Mouse (Mus musculus) G1E-ER4 (cell line): ENCODE data around the gene Traf1. TPM values are rescaled to one million over a fixed set of nuclear protein-coding genes. Genes with fewer than 3 reads are reported as not detected.

ENCODE experiments used
- GATA1 ChIP-seq: IDR thresholded peaks from one replicate; pipeline ENCODE4 v1.8.0; 2012; ENCODE audit warnings: low read length, inconsistent platforms
- polyA plus RNA-seq: library from polyadenylated mRNA; stranded (reverse); fragments of >175 nt; gene quantifications from 2 replicates; pipeline ENCODE4 v1.2.3, GENCODE M21; 2012

The Traf1 gene
- polyA plus RNA-seq, 1 experiment = not detected

GRCm38 (mm10) chr2:34973087-34973486 lies 11.5 kb upstream of the Traf1 start:
- no peak for TF ChIP-seq GATA1

GRCm38 (mm10) chr2:34971080-34971888 lies 9.7 kb upstream of the Traf1 start:
- no peak for TF ChIP-seq GATA1

DNA sequence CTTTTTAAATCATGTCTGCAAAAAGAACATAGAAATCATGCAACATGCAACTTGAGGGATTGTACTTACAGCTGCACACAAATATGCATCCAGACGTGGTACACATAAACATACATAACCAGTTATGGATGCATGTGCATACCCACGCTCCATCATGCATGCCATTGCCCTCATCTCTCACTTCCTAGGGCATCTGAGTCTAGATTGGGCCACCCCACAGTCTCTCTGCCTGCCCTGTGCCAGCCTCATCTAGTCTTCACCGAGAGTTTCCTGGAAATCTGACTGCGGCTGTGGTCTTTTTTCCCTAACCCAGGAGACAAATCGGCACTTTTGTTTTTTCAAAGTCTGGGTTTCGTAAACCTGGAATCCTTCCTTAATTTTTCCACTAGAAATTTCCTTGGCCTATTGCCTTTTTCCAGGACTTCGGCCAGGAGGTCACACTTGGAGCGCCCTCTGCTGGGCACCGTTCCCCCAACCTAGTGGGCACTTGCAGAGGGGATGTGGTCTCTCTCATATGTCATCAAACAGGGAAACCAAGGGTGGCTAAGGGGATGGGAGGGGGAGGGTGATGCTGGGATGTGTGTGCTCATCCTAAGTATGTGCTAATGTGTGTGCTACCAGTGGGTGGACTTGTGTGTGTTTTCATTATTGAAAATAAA lies 8.6 kb upstream of the Traf1 start:
- TF ChIP-seq GATA1 = no peak

GRCm38 (mm10) chr2:34969166-34969565 lies 7.6 kb upstream of the Traf1 start:
- no peak for TF ChIP-seq GATA1

DNA sequence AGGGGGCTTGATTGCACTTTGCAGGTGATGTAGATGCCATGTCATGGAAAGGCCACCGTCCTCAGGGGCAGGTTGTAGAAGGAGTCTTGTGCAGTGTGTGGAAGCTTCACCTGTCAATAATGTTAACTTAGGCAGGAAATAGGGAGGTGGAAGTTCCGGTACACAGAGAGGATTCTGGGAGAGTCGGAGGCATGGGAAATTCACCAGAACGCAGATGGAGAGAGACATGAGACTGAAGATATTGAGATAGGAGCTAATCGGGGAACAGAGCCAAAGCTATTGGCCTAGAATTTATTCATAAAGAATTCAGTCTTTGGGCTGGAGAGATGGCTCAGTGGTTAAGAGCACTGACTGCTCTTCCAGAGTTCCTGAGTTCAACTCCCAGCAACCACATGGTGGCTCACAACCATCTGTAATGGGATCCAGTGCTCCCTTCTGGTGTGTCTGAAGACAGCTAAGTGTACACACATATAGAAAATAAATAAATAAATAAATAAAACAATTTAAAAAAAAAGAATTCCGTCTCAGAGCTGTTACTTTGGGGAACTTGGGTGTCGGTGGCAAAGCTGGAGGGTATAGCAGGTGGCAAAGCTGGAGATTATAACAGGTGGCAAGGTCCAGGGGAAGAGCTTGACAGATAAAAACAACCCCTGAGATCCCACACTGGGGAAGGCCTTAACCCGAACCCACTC lies 4.8 kb upstream of the Traf1 start:
- TF ChIP-seq GATA1 = no peak

DNA sequence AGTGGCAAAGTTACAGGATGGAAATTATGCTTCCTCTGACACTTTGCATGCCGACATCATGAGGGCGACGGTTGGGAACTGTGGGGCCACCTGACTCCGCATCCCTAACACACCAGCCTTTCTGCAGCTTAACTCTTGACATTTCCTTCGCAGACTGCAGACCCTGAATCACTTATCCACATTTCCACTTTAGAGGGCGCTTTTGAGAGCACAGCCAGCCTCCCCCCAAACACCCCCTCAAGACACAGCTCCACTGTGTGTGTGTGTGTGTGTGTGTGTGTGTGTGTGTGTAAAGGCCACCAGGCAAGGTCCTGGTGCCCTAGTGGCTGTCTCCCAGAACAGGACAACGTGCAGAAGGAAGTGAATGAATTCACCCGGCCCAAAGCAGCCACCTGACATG lies 4.2 kb upstream of the Traf1 start:
- no peak for TF ChIP-seq GATA1

DNA sequence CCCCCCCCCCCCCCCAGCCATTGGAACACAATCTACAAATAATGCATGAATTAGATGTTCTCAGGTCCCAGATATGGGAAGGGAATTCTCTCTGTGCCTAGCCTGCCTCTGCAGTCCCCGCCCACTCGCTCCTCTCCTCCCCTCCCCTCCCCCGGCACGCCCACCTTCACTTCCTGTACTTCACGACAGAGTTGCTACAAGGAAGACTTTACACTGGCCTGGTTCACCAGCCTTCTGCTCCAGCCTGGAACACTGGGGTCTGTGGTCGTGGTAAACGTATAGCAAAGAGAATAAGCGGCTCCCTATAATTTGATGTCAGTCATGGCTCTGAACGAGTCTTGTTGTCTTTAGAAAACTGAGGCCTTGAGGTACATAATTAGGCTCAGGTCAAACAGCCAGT lies 3.7 kb upstream of the Traf1 start:
- no peak for TF ChIP-seq GATA1

- no peak for TF ChIP-seq GATA1
Observed at GRCm38 (mm10) chr2:34964651-34965050, 3.1 kb upstream of the Traf1 start.

- TF ChIP-seq GATA1 = no peak
Observed at GRCm38 (mm10) chr2:34964230-34964629, 2.7 kb upstream of the Traf1 start.

DNA sequence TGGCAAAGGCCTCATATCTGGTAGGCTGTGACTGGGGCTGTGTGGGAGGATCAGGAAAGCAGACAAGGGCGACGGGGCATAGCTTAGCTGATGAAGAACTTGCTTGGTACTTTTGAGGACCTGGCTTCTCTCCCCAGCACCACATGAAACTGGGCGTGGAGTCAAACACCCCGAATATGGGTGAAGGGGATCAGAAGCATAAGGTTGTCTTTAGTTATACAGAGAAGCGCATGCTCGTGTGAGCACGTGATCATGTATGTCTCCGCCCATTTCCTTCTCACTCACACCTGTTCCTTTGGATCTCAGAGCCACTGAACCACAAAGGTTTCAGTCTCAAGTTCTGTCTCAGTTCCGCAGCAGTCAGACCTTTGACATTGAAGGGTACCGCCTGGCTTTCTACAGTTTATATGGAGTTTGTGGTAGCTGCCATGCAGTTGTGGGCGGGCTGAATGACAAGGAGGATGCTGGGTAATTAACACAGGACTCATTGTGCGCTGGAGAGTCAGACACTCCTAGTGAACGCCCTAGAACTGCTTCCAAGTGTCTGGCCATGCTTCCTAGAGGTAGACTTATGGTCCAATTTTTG lies 1.9 kb upstream of the Traf1 start:
- TF ChIP-seq GATA1 = no peak

DNA sequence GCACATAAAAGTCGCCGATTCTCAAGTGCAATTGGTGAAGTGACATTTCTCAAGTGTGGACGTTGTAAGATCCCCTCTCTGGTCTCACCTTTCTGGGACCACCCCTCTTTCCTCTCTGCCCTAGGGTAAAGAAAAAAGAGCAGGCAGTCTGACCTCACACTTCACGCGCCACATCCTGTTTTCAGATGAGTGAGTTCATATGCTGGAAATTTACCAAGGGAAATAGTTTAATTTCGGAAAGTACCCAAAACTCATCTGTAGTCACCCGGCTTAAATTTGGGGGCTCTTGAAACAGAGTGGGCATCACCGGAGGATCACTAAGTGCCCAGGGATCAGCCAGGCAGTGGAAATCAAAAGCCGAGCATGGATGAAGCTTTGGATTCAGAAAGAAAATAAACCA lies 1.3 kb upstream of the Traf1 start:
- no peak for TF ChIP-seq GATA1

GRCm38 (mm10) chr2:34962211-34962610 lies 639 bp upstream of the Traf1 start:
- TF ChIP-seq GATA1 = no peak

- no peak for TF ChIP-seq GATA1
Observed at GRCm38 (mm10) chr2:34960966-34961365, 606 bp downstream of the Traf1 start.

GRCm38 (mm10) chr2:34960466-34960865 lies 1.1 kb downstream of the Traf1 start:
- TF ChIP-seq GATA1 = no peak

DNA sequence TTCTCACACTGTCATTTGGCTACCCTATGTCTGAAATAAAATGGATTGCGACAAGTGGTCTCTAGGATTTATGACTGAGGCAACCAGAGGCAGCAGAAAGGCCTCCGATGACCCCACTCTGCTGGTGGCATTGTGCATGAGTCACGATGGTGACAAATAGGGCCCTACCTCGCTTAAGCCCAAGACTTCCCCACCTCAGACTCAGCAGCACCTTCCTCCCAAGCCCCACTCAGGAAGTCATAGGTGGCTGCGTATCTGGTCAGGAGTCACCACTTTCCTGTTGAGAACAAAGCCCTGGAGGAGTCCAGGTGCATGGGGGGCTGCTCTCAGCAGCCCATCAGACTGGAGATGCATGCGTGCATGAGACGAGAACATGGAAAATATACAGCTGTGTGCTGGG lies 3.0 kb downstream of the Traf1 start:
- TF ChIP-seq GATA1 = no peak

GRCm38 (mm10) chr2:34958036-34958435 lies 3.5 kb downstream of the Traf1 start:
- no peak for TF ChIP-seq GATA1
